Mouse (Mus musculus) myocyte (in vitro differentiated cells): ENCODE measurements around the gene Cox5a. TPM values are rescaled to one million over a fixed set of nuclear protein-coding genes. Genes with fewer than 3 reads are reported as not detected.

Source experiments
- H3K27me3 ChIP-seq: one replicate; pipeline ENCODE4 v1.6.1; 2011; ENCODE audit not compliant: control insufficient read depth, insufficient read depth, insufficient read length
- H3K36me3 ChIP-seq: one replicate; pipeline ENCODE4 v1.6.1; 2011; ENCODE audit not compliant: control insufficient read depth, insufficient read depth
- H3K4me2 ChIP-seq: one replicate; pipeline ENCODE4 v1.6.1; 2011; ENCODE audit warnings: low read depth, control low read depth
- H3K4me3 ChIP-seq: one replicate; pipeline ENCODE4 v1.5.1; 2011; ENCODE audit warnings: mild to moderate bottlenecking, control low read depth, moderate library complexity
- H3K79me2 ChIP-seq: one replicate; pipeline ENCODE4 v1.6.1; 2011; ENCODE audit not compliant: control insufficient read depth, insufficient read depth
- H3ac ChIP-seq: one replicate; pipeline ENCODE4 v1.6.1; 2011; ENCODE audit not compliant: control insufficient read depth, insufficient read length
- CEBPB ChIP-seq: IDR thresholded peaks from 2 replicates; pipeline ENCODE4 v1.6.1; 2011; ENCODE audit warnings: mild to moderate bottlenecking, moderate library complexity; ENCODE audit not compliant: poor library complexity, insufficient read depth, severe bottlenecking
- E2F4 ChIP-seq: IDR thresholded peaks from one replicate; pipeline ENCODE4 v1.6.1; 2011; ENCODE audit warnings: mild to moderate bottlenecking, control low read depth, moderate library complexity; ENCODE audit not compliant: insufficient read depth
- MAX ChIP-seq: IDR thresholded peaks from one replicate; pipeline ENCODE4 v1.6.1; 2011; ENCODE audit warnings: low read depth, mild to moderate bottlenecking, control low read depth
- MYOD1 ChIP-seq, 3 experiments: IDR thresholded peaks; one replicate each; pipeline ENCODE4 v1.6.1; 2011; ENCODE audit warnings: control low read depth in 2 of 3, low read depth in 2 of 3, mild to moderate bottlenecking in 2 of 3, moderate library complexity in 1 of 3; ENCODE audit not compliant: insufficient read length in 2 of 3, control insufficient read depth in 1 of 3
- MYOG ChIP-seq, 3 experiments: IDR thresholded peaks; one replicate each; pipeline ENCODE4 v1.6.1; 2011; ENCODE audit warnings: control low read depth in 2 of 3, low read depth in 2 of 3, mild to moderate bottlenecking in 2 of 3; ENCODE audit not compliant: insufficient read length in 2 of 3, control insufficient read depth in 1 of 3, insufficient read depth in 1 of 3
- POLR2A ChIP-seq: IDR thresholded peaks from one replicate; pipeline ENCODE4 v1.6.1; 2011; ENCODE audit warnings: low read depth, mild to moderate bottlenecking, control low read depth, moderate library complexity; ENCODE audit not compliant: insufficient read length
- POLR2AphosphoS2 ChIP-seq: IDR thresholded peaks from one replicate; pipeline ENCODE4 v1.6.1; 2011; ENCODE audit warnings: low read depth, control low read depth; ENCODE audit not compliant: insufficient read length
- REST ChIP-seq: IDR thresholded peaks from one replicate; pipeline ENCODE4 v1.6.1; 2011; ENCODE audit warnings: mild to moderate bottlenecking, control low read depth, moderate library complexity; ENCODE audit not compliant: insufficient read depth, insufficient read length
- SRF ChIP-seq: IDR thresholded peaks from one replicate; pipeline ENCODE4 v1.6.1; 2011; ENCODE audit warnings: low read depth; ENCODE audit not compliant: control insufficient read depth, insufficient read length
- TCF12 ChIP-seq: IDR thresholded peaks from one replicate; pipeline ENCODE4 v1.6.1; 2011; ENCODE audit warnings: mild to moderate bottlenecking, control low read depth; ENCODE audit not compliant: poor library complexity, insufficient read depth, severe bottlenecking
- TCF3 ChIP-seq: IDR thresholded peaks from one replicate; pipeline ENCODE4 v1.6.1; 2011; ENCODE audit warnings: low read depth, control low read depth; ENCODE audit not compliant: insufficient read length
- USF1 ChIP-seq: IDR thresholded peaks from one replicate; pipeline ENCODE4 v1.6.1; 2011; ENCODE audit warnings: low read depth, mild to moderate bottlenecking, control low read depth, moderate library complexity
- polyA plus RNA-seq: library from polyadenylated mRNA; unstranded; fragments of >200 nt; fragmentation: generic; extraction: Trizol; gene quantifications from one replicate; pipeline ENCODE4 v1.2.1, GENCODE M21; 2012; ENCODE audit warnings: missing spikeins

Gene Cox5a
- polyA plus RNA-seq, 1 experiment, result 780 TPM

GRCm38 (mm10) chr9:57498536-57498935, 22.5 kb upstream of the Cox5a start:
- H3K4me2 ChIP-seq, result no peak overlapping the region
- H3ac ChIP-seq, result no peak overlapping the region
- H3K79me2 ChIP-seq, result no peaks in the 10 kb centered on the region
- TF ChIP-seq MAX (no peak), E2F4 (no peak), TCF12 (no peak), USF1 (no peak), MYOD1 (IDR thresholded peaks at IDR 0.05; ENCODE audit: control insufficient read depth in 1 of 3, insufficient read length in 2 of 3, low read depth in 2 of 3) (no peak), MYOG (IDR thresholded peaks at IDR 0.05; ENCODE audit: control insufficient read depth in 1 of 3, insufficient read depth in 1 of 3, insufficient read length in 2 of 3, low read depth in 2 of 3) (no peak), TCF3 (no peak), POLR2A (no peak), CEBPB (no peak), SRF (no peak)
- H3K27me3 ChIP-seq, result peaks cover 8% of the 10 kb centered on the region
- no peak overlapping the region for H3K4me3 ChIP-seq
- H3K36me3 ChIP-seq, result no peaks in the 10 kb centered on the region

GRCm38 (mm10) chr9:57501452-57501851, 19.6 kb upstream of the Cox5a start:
- H3ac ChIP-seq, result no peak overlapping the region
- no peaks in the 10 kb centered on the region for H3K36me3 ChIP-seq
- H3K4me3 ChIP-seq, result no peak overlapping the region
- no peak overlapping the region for H3K4me2 ChIP-seq
- TF ChIP-seq MYOG (IDR thresholded peaks at IDR 0.05; ENCODE audit: control insufficient read depth in 1 of 3, insufficient read depth in 1 of 3, insufficient read length in 2 of 3, low read depth in 2 of 3), result no peak
- no peak for TF ChIP-seq E2F4
- no peak for TF ChIP-seq POLR2AphosphoS2
- no peak for TF ChIP-seq POLR2A
- H3K79me2 ChIP-seq, result no peaks in the 10 kb centered on the region
- H3K27me3 ChIP-seq, result peaks cover 8% of the 10 kb centered on the region

GRCm38 (mm10) chr9:57501861-57502260, 19.2 kb upstream of the Cox5a start:
- H3K36me3 ChIP-seq, result no peaks in the 10 kb centered on the region
- peaks cover 8% of the 10 kb centered on the region for H3K27me3 ChIP-seq
- H3K79me2 ChIP-seq, result no peaks in the 10 kb centered on the region
- H3ac ChIP-seq, result no peak overlapping the region
- H3K4me2 ChIP-seq, result no peak overlapping the region
- TF ChIP-seq TCF12 (no peak), CEBPB (no peak), MYOD1 (IDR thresholded peaks at IDR 0.05; ENCODE audit: control insufficient read depth in 1 of 3, insufficient read length in 2 of 3, low read depth in 2 of 3) (no peak), TCF3 (no peak), SRF (no peak), MYOG (IDR thresholded peaks at IDR 0.05; ENCODE audit: control insufficient read depth in 1 of 3, insufficient read depth in 1 of 3, insufficient read length in 2 of 3, low read depth in 2 of 3) (no peak), USF1 (no peak), POLR2A (no peak), POLR2AphosphoS2 (no peak)
- no peak overlapping the region for H3K4me3 ChIP-seq

GRCm38 (mm10) chr9:57502911-57503621, 18.0 kb upstream of the Cox5a start:
- no peaks in the 10 kb centered on the region for H3K79me2 ChIP-seq
- no peak for TF ChIP-seq USF1
- TF ChIP-seq POLR2AphosphoS2, result no peak
- TF ChIP-seq MYOG (IDR thresholded peaks at IDR 0.05; ENCODE audit: control insufficient read depth in 1 of 3, insufficient read depth in 1 of 3, insufficient read length in 2 of 3, low read depth in 2 of 3), result no peak
- TF ChIP-seq MYOD1 (IDR thresholded peaks at IDR 0.05; ENCODE audit: control insufficient read depth in 1 of 3, insufficient read length in 2 of 3, low read depth in 2 of 3), result no peak
- no peak for TF ChIP-seq POLR2A
- no peak for TF ChIP-seq TCF3
- no peak for TF ChIP-seq E2F4
- no peak for TF ChIP-seq SRF
- TF ChIP-seq CEBPB, result no peak
- no peak for TF ChIP-seq REST
- no peak for TF ChIP-seq TCF12
- no peak for TF ChIP-seq MAX
- no peak overlapping the region for H3K4me3 ChIP-seq
- no peak overlapping the region for H3K4me2 ChIP-seq
- H3ac ChIP-seq, result no peak overlapping the region
- no peaks in the 10 kb centered on the region for H3K36me3 ChIP-seq
- H3K27me3 ChIP-seq, result peaks cover 8% of the 10 kb centered on the region

GRCm38 (mm10) chr9:57503622-57504380, 17.3 kb upstream of the Cox5a start, which contains the start of gene Rpp25:
Rpp25 (plus strand) TSS chr9:57504026.
- Histone ChIP-seq H3K79me2 (no peaks in the 10 kb centered on the region), H3ac (no peak within 1 kb of the TSS), H3K27me3 (peaks cover 8% of the 10 kb centered on the region), H3K4me2 (peak within 1 kb of the TSS; percentile 24), H3K36me3 (no peaks in the 10 kb centered on the region), H3K4me3 (no peak within 1 kb of the TSS)
- TF ChIP-seq MYOD1 (IDR thresholded peaks at IDR 0.05; ENCODE audit: control insufficient read depth in 1 of 3, insufficient read length in 2 of 3, low read depth in 2 of 3) (no peak), REST (no peak), USF1 (no peak), TCF12 (no peak), SRF (no peak), POLR2A (no peak), MAX (no peak), POLR2AphosphoS2 (no peak)
